Mouse (Mus musculus) cortical plate, adult 2 months (tissue): Measurements from ENCODE around the gene E030018B13Rik.

Experiments
- CTCF ChIP-seq: fragments of 200-500 bp; IDR thresholded peaks from 2 replicates; pipeline ENCODE4 v1.5.1; 2011; ENCODE audit warnings: mild to moderate bottlenecking, control low read depth, low read length; ENCODE audit not compliant: insufficient read depth; ENCODE audit errors: extremely low read depth
- POLR2A ChIP-seq: fragments of 200-500 bp; IDR thresholded peaks from 2 replicates; pipeline ENCODE4 v1.6.1; 2011; ENCODE audit warnings: mild to moderate bottlenecking, low read length, control low read depth; ENCODE audit not compliant: insufficient read depth; ENCODE audit errors: extremely low read depth

DNA sequence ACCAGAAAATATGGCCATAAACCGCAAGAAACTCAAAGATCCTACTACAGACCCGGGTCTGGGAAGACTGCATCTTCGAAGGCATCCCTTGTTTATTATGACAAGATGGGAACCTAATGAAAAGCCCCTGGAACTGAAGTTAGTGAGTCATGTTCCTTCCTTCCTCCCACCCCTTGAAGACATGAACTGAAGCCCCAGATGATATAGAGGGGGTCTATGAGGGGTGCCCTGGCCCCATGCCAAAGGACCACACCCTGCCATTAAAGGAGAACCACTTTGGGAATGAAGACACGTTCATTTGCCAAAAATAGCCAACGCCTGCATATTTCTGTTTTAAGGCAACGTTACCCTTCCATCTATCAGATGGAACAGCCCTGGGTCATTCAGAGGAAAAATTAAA, 28.0 kb upstream of the E030018B13Rik start:
- TF ChIP-seq CTCF (no peak), POLR2A (no peak)
